In the genomic region with DNA sequence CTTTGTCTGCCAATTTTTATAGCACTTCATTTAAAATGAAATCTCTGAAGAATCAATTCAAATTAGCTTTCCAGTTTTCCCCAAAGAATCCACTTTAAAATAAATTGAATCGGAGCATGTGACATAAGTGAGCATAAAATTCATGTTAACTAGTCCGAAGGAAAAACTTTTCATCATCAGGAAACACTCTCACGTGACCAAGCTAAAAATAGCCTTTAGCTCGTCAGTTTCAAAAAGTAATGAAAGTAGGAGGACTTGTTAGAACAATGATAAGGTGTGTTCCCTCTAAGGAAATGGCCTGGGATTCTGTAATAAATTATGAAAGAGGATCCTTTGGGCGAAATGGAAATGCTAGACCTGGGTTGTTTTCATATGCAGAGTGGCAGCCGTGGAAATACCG, we compare ENCODE assay signal across 30 mouse cellular contexts.
DNase-seq lines count a peak whose midpoint lies in the region; ATAC-seq and TF ChIP-seq lines count a peak whose summit lies in the region.
"Had no signal": no experiment of that assay in that cellular context is flagged by ENCODE, and none has a peak within 500 bp of the region (broad histone marks: within the 10 kb centered on the region; RNA-seq: fewer than 3 reads in every experiment).

No protein-coding gene starts in this region.

- no peaks in the 10 kb centered on the region for H3K27me3 ChIP-seq in heart, postnatal 0 days (ENCODE audit: control insufficient read depth, insufficient read depth, low read length)
- H3K27me3 ChIP-seq in heart, embryonic 10.5 days (ENCODE audit: insufficient read depth, poor library complexity, severe bottlenecking) = no peaks in the 10 kb centered on the region
- no peaks in the 10 kb centered on the region for H3K27me3 ChIP-seq in CH12.LX (replicated peaks)
- H3K27me3 ChIP-seq: hindbrain, embryonic 15.5 days; intestine, embryonic 15.5 days; limb, embryonic 12.5 days; lung, embryonic 15.5 days; Patski had no signal

- no peak for DNase-seq in heart, postnatal 0 days (ENCODE audit: low spot score)
- DNase-seq in heart, embryonic 10.5 days (ENCODE audit: low spot score) = no peak
- DNase-seq in CD4-positive, CD25-positive, alpha-beta regulatory T cell, adult 2 months (ENCODE audit: low read depth, low spot score) = peak; percentile 35
- no peak for DNase-seq in CH12.LX (ENCODE audit: extremely low read depth)
- peak; percentile 25 for DNase-seq in induced T-regulatory cell, adult 2 months (ENCODE audit: low read depth)
- no peak for DNase-seq in urinary bladder, adult 2 months (ENCODE audit: low spot score)
- no peak for DNase-seq in embryo, embryonic 11 days
- DNase-seq: adrenal gland, postnatal 10 days; cerebellum, adult 8-10 months; cerebellum, postnatal 36 days; gastrocnemius, postnatal 14 days; heart, postnatal 10 days; kidney, adult 8-10 months; kidney, postnatal 10 days; retina, postnatal 1 day; right cerebral cortex, postnatal 14 days; thymus, adult 18-20 months; thymus, postnatal 25 days had no signal

- peaks cover 7% of the 10 kb centered on the region; the same call in 1 of the 2 replicates for H3K4me1 ChIP-seq in heart, postnatal 0 days (ENCODE audit: control insufficient read depth, insufficient read depth)
- peaks cover 7% of the 10 kb centered on the region for H3K4me1 ChIP-seq in heart, embryonic 10.5 days
- H3K4me1 ChIP-seq in CH12.LX (ENCODE audit: control insufficient read depth in 1 of 2, insufficient read depth in 2 of 2) = peaks cover 0 to 5% of the 10 kb centered on the region in 2 experiments; a peak in 1 of 4 replicates
- H3K4me1 ChIP-seq: hindbrain, embryonic 15.5 days; intestine, embryonic 15.5 days; lung, embryonic 15.5 days; midbrain, embryonic 10.5 days had no signal

- H3K4me3 ChIP-seq in heart, postnatal 0 days (ENCODE audit: low read depth, low read length) = no peak overlapping the region
- H3K4me3 ChIP-seq in heart, embryonic 10.5 days = no peak overlapping the region
- no peak overlapping the region for H3K4me3 ChIP-seq in CH12.LX (replicated peaks in 1 of 3; ENCODE audit: low read depth in 2 of 3, low read length in 2 of 3, poor library complexity in 1 of 3)
- H3K4me3 ChIP-seq: erythroblast, embryonic 14.5 days; hindbrain, embryonic 15.5 days; intestine, embryonic 15.5 days; limb, embryonic 12.5 days; lung, embryonic 15.5 days; midbrain, embryonic 10.5 days had no signal

- no peak for ATAC-seq in heart, postnatal 0 days (ENCODE audit: insufficient read depth, low read depth)
- ATAC-seq: forebrain, embryonic 16.5 days; intestine, embryonic 15.5 days; midbrain, embryonic 16.5 days; Patski had no signal

- H3K9me3 ChIP-seq in heart, postnatal 0 days (replicated peaks; ENCODE audit: control insufficient read depth, low read length) = no peaks in the 10 kb centered on the region
- no peaks in the 10 kb centered on the region for H3K9me3 ChIP-seq in heart, embryonic 10.5 days
- H3K9me3 ChIP-seq in CH12.LX (replicated peaks; ENCODE audit: low read length) = peaks cover 5% of the 10 kb centered on the region
- H3K9me3 ChIP-seq: hindbrain, embryonic 15.5 days; intestine, embryonic 15.5 days; limb, embryonic 12.5 days; lung, embryonic 15.5 days; midbrain, embryonic 10.5 days had no signal

- dilution Hi-C loops in CH12.LX (cut with MboI; ENCODE audit: extremely low pct_ligation_motif_present, extremely low pct_unique_long_range_greater_than_20kb, low sequenced_read_pairs) = no loop called here

- no peaks in the 10 kb centered on the region for H3K79me2 ChIP-seq in CH12.LX (replicated peaks; ENCODE audit: control insufficient read depth, extremely low read depth, insufficient read depth, poor library complexity, severe bottlenecking)

- H3K9ac ChIP-seq in heart, postnatal 0 days (replicated peaks; ENCODE audit: low read depth, low read length) = no peak overlapping the region
- H3K9ac ChIP-seq in CH12.LX (ENCODE audit: insufficient read depth, low read depth) = no peak overlapping the region
- H3K9ac ChIP-seq: hindbrain, embryonic 15.5 days; intestine, embryonic 15.5 days; limb, embryonic 12.5 days; lung, embryonic 15.5 days had no signal

- no peak for TF ChIP-seq POLR2A in CH12.LX (IDR thresholded peaks at IDR 0.05; ENCODE audit: low read depth, low read length)

- in situ Hi-C loops in CH12.LX (cut with MboI; ENCODE audit: low pct_ligation_motif_present, low pct_unique_long_range_greater_than_20kb, low sequenced_read_pairs) = no loop called here

- no peak overlapping the region for H3K27ac ChIP-seq in heart, postnatal 0 days (ENCODE audit: low read depth)
- no peak overlapping the region for H3K27ac ChIP-seq in heart, embryonic 10.5 days
- no peak overlapping the region for H3K27ac ChIP-seq in CH12.LX (ENCODE audit: insufficient read depth, low read depth)
- H3K27ac ChIP-seq: intestine, embryonic 15.5 days; lung, embryonic 15.5 days; midbrain, embryonic 10.5 days had no signal

- no peak for TF ChIP-seq RAD21 in CH12.LX (IDR thresholded peaks at IDR 0.05; ENCODE audit: low read depth, low read length)

- TF ChIP-seq EP300 in heart, postnatal 0 days (IDR thresholded peaks at IDR 0.05; ENCODE audit: low read depth) = no peak
- TF ChIP-seq EP300 in CH12.LX (IDR thresholded peaks at IDR 0.05; ENCODE audit: low read length) = no peak

- H3K4me2 ChIP-seq in heart, postnatal 0 days (ENCODE audit: low read depth, low read length) = 0 out of 2 replicates have a peak overlapping the region, but pooled peaks have one; percentile 8
- H3K4me2 ChIP-seq in CH12.LX (ENCODE audit: insufficient read depth, low read depth, poor library complexity, severe bottlenecking) = no peak overlapping the region
- H3K4me2 ChIP-seq: heart, embryonic 11.5 days; hindbrain, embryonic 15.5 days; intestine, embryonic 15.5 days; limb, embryonic 12.5 days; liver, embryonic 11.5 days; lung, embryonic 15.5 days had no signal

- WGBS in heart, postnatal 0 days = 42% methylated on average over 7 of the region's 7 CpGs
- 64% methylated on average over 7 of the region's 7 CpGs for WGBS in heart, embryonic 10.5 days

- TF ChIP-seq CTCF in heart, postnatal 0 days (IDR thresholded peaks at IDR 0.05; ENCODE audit: low read depth) = no peak
- TF ChIP-seq CTCF in CH12.LX (conservative IDR thresholded peaks at IDR 0.05 in 1 of 2, IDR thresholded peaks at IDR 0.05 in 1 of 2; ENCODE audit: low read depth in 2 of 2, low read length in 2 of 2) = no peak

- H3K36me3 ChIP-seq in heart, postnatal 0 days (replicated peaks; ENCODE audit: control insufficient read depth, insufficient read depth, low read length) = no peaks in the 10 kb centered on the region
- no peaks in the 10 kb centered on the region for H3K36me3 ChIP-seq in heart, embryonic 10.5 days
- H3K36me3 ChIP-seq in CH12.LX (replicated peaks in 1 of 2; ENCODE audit: control insufficient read depth in 1 of 2, insufficient read depth in 1 of 2, low read length in 1 of 2) = peaks cover 0 to 2% of the 10 kb centered on the region in 2 experiments
- H3K36me3 ChIP-seq: G1E; hindbrain, embryonic 15.5 days; intestine, embryonic 15.5 days; limb, embryonic 12.5 days; lung, embryonic 15.5 days; midbrain, embryonic 10.5 days had no signal

TF ChIP-seq in CH12.LX, 34 proteins besides CTCF, POLR2A, EP300 and RAD21:
- TF ChIP-seq MEF2A (IDR thresholded peaks at IDR 0.05; ENCODE audit: borderline replicate concordance, low read depth, low read length) (peak; percentile 69), USF1 (IDR thresholded peaks at IDR 0.05; ENCODE audit: low read depth, low read length) (peak; percentile 37; the same call in 1 of the 2 replicates), USF2 (conservative IDR thresholded peaks at IDR 0.05; ENCODE audit: low read depth, low read length) (peak; percentile 18; the same call in 1 of the 2 replicates), NRF1 (IDR thresholded peaks at IDR 0.05; ENCODE audit: low read depth, low read length) (no peak), BHLHE40 (IDR thresholded peaks at IDR 0.05; ENCODE audit: low read depth, low read length) (peak; percentile 82)

Comparison
In these comparisons a context has a peak if more than half of its experiments do, and no peak if none do; other contexts are left out.
1. DNase-seq: peak in CD4-positive, CD25-positive, alpha-beta regulatory T cell, adult 2 months (single experiment) and induced T-regulatory cell, adult 2 months (single experiment); none in heart, postnatal 0 days (single experiment), heart, embryonic 10.5 days (single experiment), CH12.LX (single experiment), urinary bladder, adult 2 months (single experiment) and embryo, embryonic 11 days (single experiment).